Mouse (Mus musculus) CH12.LX (cell line): ENCODE measurements around the gene Asap3.

Source experiments
- CTCF ChIP-seq, 2 experiments: IDR thresholded peaks in 1 of 2; conservative IDR thresholded peaks in 1 of 2; 2 replicates each; pipeline ENCODE4 v1.5.1; 2011 to 2012; ENCODE audit warnings: low read depth in 2 of 2, low read length in 2 of 2, improper control_type of control experiment in 1 of 2, inconsistent platforms in 1 of 2, mild to moderate bottlenecking in 1 of 2, moderate library complexity in 1 of 2
- EP300 ChIP-seq: IDR thresholded peaks from 2 replicates; pipeline ENCODE4 v1.6.1; 2011; ENCODE audit warnings: low read length, improper control_type of control experiment
- POLR2A ChIP-seq: IDR thresholded peaks from 2 replicates; pipeline ENCODE4 v1.6.1; 2011; ENCODE audit warnings: low read depth, mild to moderate bottlenecking, improper control_type of control experiment, low read length
- POLR2AphosphoS2 ChIP-seq: IDR thresholded peaks from 2 replicates; pipeline ENCODE4 v1.6.1; 2011; ENCODE audit warnings: low read depth, low read length, improper control_type of control experiment
- RAD21 ChIP-seq: IDR thresholded peaks from 2 replicates; pipeline ENCODE4 v1.6.1; 2011; ENCODE audit warnings: low read depth, mild to moderate bottlenecking, low read length, improper control_type of control experiment, moderate library complexity
- TCF12 ChIP-seq: IDR thresholded peaks from 2 replicates; pipeline ENCODE4 v1.6.1; 2014; ENCODE audit warnings: low read depth, mild to moderate bottlenecking, inconsistent platforms, low read length, improper control_type of control experiment

DNA sequence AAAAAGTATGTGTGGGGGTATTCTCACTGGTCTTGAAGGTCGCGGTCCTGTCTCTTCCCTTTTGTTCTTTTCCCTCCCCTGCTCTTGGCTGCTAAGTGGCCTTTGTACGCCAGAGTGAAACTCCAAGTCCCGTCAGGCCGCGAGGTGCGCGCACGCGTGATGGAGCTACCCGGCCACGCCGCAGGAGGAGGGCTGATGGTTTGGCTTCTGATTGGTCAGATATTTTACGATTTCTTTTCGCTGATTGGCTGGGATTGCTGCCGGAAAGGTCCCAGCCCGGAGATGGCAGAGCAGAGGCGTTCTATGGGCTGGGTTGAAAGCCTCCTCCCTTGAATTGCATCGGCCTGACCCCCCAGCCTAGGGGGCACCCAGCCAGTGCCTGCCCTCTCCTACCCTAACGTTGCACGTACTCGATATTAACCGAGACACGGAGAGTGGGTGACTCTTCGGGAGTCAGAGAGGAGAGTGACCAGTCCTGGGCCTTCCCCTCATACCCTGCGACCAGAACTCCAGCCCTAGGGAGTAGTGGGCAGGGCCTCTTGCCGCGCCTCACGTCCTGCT, 79.7 kb downstream of the Asap3 start:
- TF ChIP-seq TCF12 = no peak; the same call in 1 of the 2 replicates
- peak; percentile 77 for TF ChIP-seq POLR2A
- TF ChIP-seq CTCF (conservative IDR thresholded peaks at IDR 0.05 in 1 of 2, IDR thresholded peaks at IDR 0.05 in 1 of 2; ENCODE audit: low read depth in 2 of 2, low read length in 2 of 2) = no peak
- no peak for TF ChIP-seq POLR2AphosphoS2
- TF ChIP-seq RAD21 = no peak
- no peak for TF ChIP-seq EP300
